Mouse (Mus musculus) erythroblast, embryonic 14.5 days (primary cell): ENCODE data around the gene Rasa3. TPM values are rescaled to one million over a fixed set of nuclear protein-coding genes. Genes with fewer than 3 reads are reported as not detected.

Source experiments
- H3K27me3 ChIP-seq: 2 replicates; pipeline ENCODE4 v1.6.1; 2012; ENCODE audit warnings: inconsistent platforms; ENCODE audit not compliant: control insufficient read depth
- H3K36me3 ChIP-seq: 2 replicates; pipeline ENCODE4 v1.6.1; 2012; ENCODE audit warnings: mild to moderate bottlenecking, inconsistent platforms; ENCODE audit not compliant: control insufficient read depth
- H3K4me1 ChIP-seq: 2 replicates; pipeline ENCODE4 v1.6.1; 2012; ENCODE audit warnings: inconsistent platforms; ENCODE audit not compliant: control insufficient read depth
- H3K4me3 ChIP-seq: replicated peaks from 2 replicates; pipeline ENCODE3; 2012; ENCODE audit warnings: moderate library complexity, mild to moderate bottlenecking, inconsistent platforms
- H3K9me3 ChIP-seq: 2 replicates; pipeline ENCODE4 v1.6.1; 2012; ENCODE audit warnings: low read length, inconsistent platforms, mixed read lengths; ENCODE audit not compliant: control insufficient read depth
- GATA1 ChIP-seq: IDR thresholded peaks from 2 replicates; pipeline ENCODE4 v1.6.1; 2012; ENCODE audit warnings: low read length, inconsistent platforms, mixed read lengths
- TAL1 ChIP-seq: IDR thresholded peaks from 3 replicates; pipeline ENCODE4 v1.6.1; 2012; ENCODE audit warnings: low read length, inconsistent platforms, mixed read lengths
- polyA plus RNA-seq: library from polyadenylated mRNA; stranded (reverse); fragments of >175 nt; gene quantifications from 2 replicates; pipeline ENCODE4 v1.2.3, GENCODE M21; 2012

Gene Rasa3
- polyA plus RNA-seq, 1 experiment = 0.10 TPM

GRCm38 (mm10) chr8:13601166-13601565, 76.2 kb downstream of the Rasa3 start:
- H3K9me3 ChIP-seq = no peaks in the 10 kb centered on the region
- no peak overlapping the region for H3K4me3 ChIP-seq

DNA sequence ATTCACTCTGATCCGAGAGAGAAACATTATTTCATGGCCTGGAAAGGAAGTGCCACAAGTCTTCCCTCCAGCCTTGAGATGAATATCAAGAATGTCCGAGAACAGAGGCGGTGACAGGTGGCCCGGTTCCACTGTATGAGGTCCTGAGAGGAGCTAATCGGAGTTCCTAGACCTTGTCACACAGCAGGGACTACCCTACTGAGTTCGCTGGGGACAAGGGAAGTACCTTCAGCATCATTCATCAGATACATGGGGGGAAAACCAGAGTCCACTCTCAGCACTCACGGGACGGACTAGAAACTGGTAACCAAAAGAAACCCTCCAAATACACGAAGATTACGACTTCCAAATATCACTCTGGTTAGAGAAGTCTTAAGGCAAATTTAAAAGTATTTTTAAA, 76.7 kb downstream of the Rasa3 start:
- no peak overlapping the region for H3K4me3 ChIP-seq
- peaks cover 9% of the 10 kb centered on the region for H3K4me1 ChIP-seq
- no peaks in the 10 kb centered on the region for H3K9me3 ChIP-seq
- H3K36me3 ChIP-seq = peaks cover 4% of the 10 kb centered on the region
- no peaks in the 10 kb centered on the region for H3K27me3 ChIP-seq
- TF ChIP-seq TAL1 = no peak
- TF ChIP-seq GATA1 = no peak

More at GRCm38 (mm10) chr8:13601166-13601565, 76.2 kb downstream of the Rasa3 start:
- no peaks in the 10 kb centered on the region for H3K27me3 ChIP-seq
- H3K4me1 ChIP-seq = peaks cover 11% of the 10 kb centered on the region
- TF ChIP-seq TAL1 (no peak), GATA1 (no peak)
- H3K36me3 ChIP-seq = peaks cover 4% of the 10 kb centered on the region

- Histone ChIP-seq H3K4me3 (no peak overlapping the region), H3K36me3 (peaks cover 4% of the 10 kb centered on the region), H3K4me1 (peaks cover 7% of the 10 kb centered on the region), H3K27me3 (no peaks in the 10 kb centered on the region), H3K9me3 (no peaks in the 10 kb centered on the region)
- TF ChIP-seq TAL1 (no peak), GATA1 (no peak)
These were observed 77.2 kb downstream of the Rasa3 start for GRCm38 (mm10) chr8:13600204-13600603.

GRCm38 (mm10) chr8:13597777-13598176, 79.6 kb downstream of the Rasa3 start:
- no peaks in the 10 kb centered on the region; the same call in none of the 2 replicates for H3K36me3 ChIP-seq
- TF ChIP-seq TAL1 (no peak), GATA1 (no peak)

DNA sequence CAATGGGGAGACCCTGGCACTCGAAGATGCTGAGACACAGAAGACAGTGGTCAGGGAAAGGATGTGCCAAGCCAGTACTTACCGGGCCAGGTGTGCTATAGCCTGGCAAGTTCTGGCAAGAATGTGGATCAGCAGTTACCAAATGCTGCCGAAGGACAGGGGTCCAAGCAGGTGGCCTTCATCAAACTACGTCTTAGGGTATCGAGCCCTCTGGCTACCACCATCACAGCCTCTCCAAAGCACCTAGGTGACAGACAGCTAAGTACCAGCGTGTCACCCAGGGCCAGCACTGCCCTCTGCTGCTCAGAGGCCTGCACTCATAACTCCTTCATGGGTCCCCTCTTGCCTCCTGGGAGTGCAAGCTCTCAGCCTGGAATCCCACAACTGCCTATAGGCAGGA, 81.5 kb downstream of the Rasa3 start:
- Histone ChIP-seq H3K27me3 (no peaks in the 10 kb centered on the region), H3K4me1 (peaks cover 7% of the 10 kb centered on the region), H3K36me3 (no peaks in the 10 kb centered on the region; the same call in none of the 2 replicates), H3K9me3 (no peaks in the 10 kb centered on the region), H3K4me3 (no peak overlapping the region)
- no peak for TF ChIP-seq TAL1
- TF ChIP-seq GATA1 = no peak

More at GRCm38 (mm10) chr8:13597777-13598176, 79.6 kb downstream of the Rasa3 start:
- Histone ChIP-seq H3K4me3 (no peak overlapping the region), H3K4me1 (peaks cover 7% of the 10 kb centered on the region), H3K27me3 (no peaks in the 10 kb centered on the region), H3K9me3 (no peaks in the 10 kb centered on the region)

DNA sequence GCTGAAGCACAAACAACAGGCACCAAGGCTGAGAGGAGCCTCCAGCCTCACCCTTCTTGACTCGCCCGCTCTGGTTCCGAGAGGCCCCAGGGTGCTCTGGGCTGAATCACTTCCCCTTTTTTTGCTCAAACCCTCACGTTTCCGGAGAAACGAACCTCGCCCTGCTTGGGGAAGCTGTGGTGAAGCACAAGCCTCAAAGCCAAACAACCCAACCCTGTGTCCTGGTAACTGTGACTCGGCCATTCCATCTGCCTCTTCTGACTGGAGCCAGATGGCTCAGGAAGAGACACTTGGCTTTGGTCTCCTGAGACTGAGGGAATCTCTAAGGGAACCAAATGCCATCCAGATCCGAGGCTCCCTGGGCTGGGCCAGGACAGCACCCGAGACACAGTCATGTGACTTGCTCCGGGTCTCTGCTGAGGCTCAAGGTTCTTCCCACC, 82.5 kb downstream of the Rasa3 start:
- TF ChIP-seq GATA1 (no peak), TAL1 (no peak)
- no peaks in the 10 kb centered on the region; the same call in none of the 2 replicates for H3K36me3 ChIP-seq
- H3K9me3 ChIP-seq = no peaks in the 10 kb centered on the region
- H3K4me1 ChIP-seq = no peaks in the 10 kb centered on the region
- no peaks in the 10 kb centered on the region for H3K27me3 ChIP-seq
- H3K4me3 ChIP-seq = no peak overlapping the region

- H3K27me3 ChIP-seq = no peaks in the 10 kb centered on the region
- H3K4me3 ChIP-seq = no peak overlapping the region
- H3K9me3 ChIP-seq = no peaks in the 10 kb centered on the region
- H3K36me3 ChIP-seq = no peaks in the 10 kb centered on the region; the same call in none of the 2 replicates
- H3K4me1 ChIP-seq = peaks cover 11% of the 10 kb centered on the region
- TF ChIP-seq GATA1 (no peak), TAL1 (no peak)
These were observed 84.1 kb downstream of the Rasa3 start for GRCm38 (mm10) chr8:13593340-13593739.

- H3K36me3 ChIP-seq = no peaks in the 10 kb centered on the region; the same call in 1 of the 2 replicates
- H3K4me3 ChIP-seq = no peak overlapping the region
- H3K4me1 ChIP-seq = peaks cover 11% of the 10 kb centered on the region
- no peaks in the 10 kb centered on the region for H3K9me3 ChIP-seq
- TF ChIP-seq TAL1 (no peak), GATA1 (no peak)
- H3K27me3 ChIP-seq = no peaks in the 10 kb centered on the region
These were observed 86.2 kb downstream of the Rasa3 start for GRCm38 (mm10) chr8:13591246-13591645.

DNA sequence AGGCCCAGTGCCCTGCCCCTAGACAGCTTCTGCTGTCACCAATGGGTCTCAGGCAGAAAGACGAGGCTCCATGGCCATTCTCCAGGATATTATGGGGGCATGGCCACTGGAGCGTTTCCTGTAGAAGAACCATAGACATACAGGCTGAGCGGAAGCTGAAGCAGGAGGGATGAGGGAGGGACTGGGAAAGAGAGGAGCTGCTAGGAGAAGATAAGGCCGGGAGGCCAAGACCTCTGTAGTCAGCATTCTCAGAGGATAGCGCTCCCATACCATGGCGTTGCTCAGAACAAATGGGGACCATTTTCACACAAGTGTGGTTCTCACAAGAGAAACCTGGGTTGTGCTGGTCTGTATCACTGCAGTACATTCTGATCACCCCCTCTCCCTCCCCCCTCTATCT, 88.3 kb downstream of the Rasa3 start:
- H3K4me1 ChIP-seq = peaks cover 11% of the 10 kb centered on the region
- no peak overlapping the region for H3K4me3 ChIP-seq
- H3K36me3 ChIP-seq = peaks cover 5% of the 10 kb centered on the region
- H3K27me3 ChIP-seq = no peaks in the 10 kb centered on the region
- TF ChIP-seq GATA1 = no peak
- no peak for TF ChIP-seq TAL1
- H3K9me3 ChIP-seq = no peaks in the 10 kb centered on the region

GRCm38 (mm10) chr8:13584652-13585051, 92.8 kb downstream of the Rasa3 start:
- TF ChIP-seq TAL1 = no peak
- TF ChIP-seq GATA1 = no peak
- H3K27me3 ChIP-seq = no peaks in the 10 kb centered on the region
- peaks cover 22% of the 10 kb centered on the region for H3K36me3 ChIP-seq

More at GRCm38 (mm10) chr8:13584652-13585051, 92.8 kb downstream of the Rasa3 start:
- peaks cover 11% of the 10 kb centered on the region for H3K4me1 ChIP-seq
- H3K9me3 ChIP-seq = peaks cover 3% of the 10 kb centered on the region; the same call in 1 of the 2 replicates
- no peak overlapping the region for H3K4me3 ChIP-seq
